Mouse (Mus musculus) layer of hippocampus, adult 2 months (tissue): Measurements from ENCODE around the gene Med13l. TPM values are rescaled to one million over a fixed set of nuclear protein-coding genes. Genes with fewer than 3 reads are reported as not detected.
A peak's percentile ranks its signal among the peaks of the same experiment; 100 is the strongest.

ENCODE experiments used
- DNase-seq, 2 experiments: peaks; one replicate each; pipeline ENCODE4 v3.0.0; 2022; ENCODE audit warnings: low spot score in 2 of 2
- H3K27ac ChIP-seq: fragments of 200-600 bp; 2 replicates; pipeline ENCODE4 v1.8.1; 2022
- H3K4me3 ChIP-seq: fragments of 200-600 bp; 2 replicates; pipeline ENCODE4 v1.8.1; 2022; ENCODE audit warnings: mild to moderate bottlenecking
- CTCF ChIP-seq: fragments of 200-600 bp; conservative IDR thresholded peaks from 2 replicates; pipeline ENCODE4 v1.8.1; 2022; ENCODE audit warnings: antibody characterized with exemption, mild to moderate bottlenecking, moderate library complexity
- total RNA-seq, 2 experiments: library from RNA; stranded (reverse); gene quantifications; 2 replicates each; pipeline ENCODE4 v1.2.3; 2021

The Med13l gene
- total RNA-seq, 2 experiments from 2014 or later: 121 to 128 TPM

DNA sequence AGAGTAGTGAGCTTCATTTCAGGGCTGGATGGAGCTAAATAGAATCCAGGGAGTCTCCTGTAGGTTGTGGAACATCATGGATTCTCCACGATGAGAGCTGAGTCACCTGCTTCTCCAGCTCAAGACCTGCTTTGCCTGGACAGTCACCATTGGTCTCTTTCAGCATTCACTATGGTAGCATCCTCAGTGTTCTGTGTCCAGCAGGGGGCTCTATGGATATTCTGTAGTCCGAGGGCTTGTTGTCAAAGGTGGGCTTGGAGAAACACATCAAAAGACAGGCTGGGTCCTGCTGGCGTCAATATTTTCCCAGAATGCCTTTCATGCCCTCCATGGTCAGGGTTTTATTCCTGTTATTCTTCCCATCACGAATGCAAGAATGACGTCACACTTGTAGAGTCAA lies 251.2 kb downstream of the Med13l start:
- TF ChIP-seq CTCF: peak; percentile 50
- no peak overlapping the region for H3K27ac ChIP-seq
- DNase-seq: no peak
- H3K4me3 ChIP-seq: no peak overlapping the region

GRCm38 (mm10) chr5:118812421-118812820 lies 251.9 kb downstream of the Med13l start:
- no peak overlapping the region for H3K27ac ChIP-seq
- H3K4me3 ChIP-seq: no peak overlapping the region
- no peak for TF ChIP-seq CTCF
- no peak for DNase-seq

DNA sequence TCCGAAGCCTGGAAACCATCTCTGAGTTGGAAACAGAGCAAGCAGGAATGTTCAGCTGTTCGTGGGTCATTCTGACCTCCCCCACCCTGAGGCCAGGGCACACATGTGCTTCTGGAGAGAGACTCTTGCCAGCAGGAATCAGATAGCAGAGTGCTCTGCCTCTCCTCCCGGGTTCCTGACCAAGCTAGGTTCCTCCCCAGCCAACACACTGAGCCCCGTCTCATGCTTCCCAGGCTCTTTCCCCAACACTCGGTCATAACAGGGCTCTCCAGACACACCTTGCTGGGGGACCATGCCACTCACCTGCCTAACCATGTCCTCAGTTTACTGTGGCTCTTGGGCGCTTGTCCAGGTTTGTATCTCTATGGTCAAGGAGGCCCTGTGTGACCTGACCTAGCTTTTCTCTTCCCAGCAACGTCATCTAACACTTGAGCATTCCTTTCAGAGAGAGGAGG lies 252.5 kb downstream of the Med13l start:
- no peak overlapping the region for H3K27ac ChIP-seq
- no peak overlapping the region for H3K4me3 ChIP-seq
- no peak for DNase-seq
- no peak for TF ChIP-seq CTCF

- peak in 1 of 2 experiments; percentile 10 for DNase-seq
- no peak overlapping the region for H3K4me3 ChIP-seq
- no peak overlapping the region for H3K27ac ChIP-seq
- TF ChIP-seq CTCF: peak; percentile 61
Measured at GRCm38 (mm10) chr5:118814052-118814451, 253.6 kb downstream of the Med13l start.
